Mouse (Mus musculus) cerebellum, adult (tissue): ENCODE measurements around the gene Dlgap1.

ENCODE experiments used
- ATAC-seq: cut with Nextera tagmentation; 2 replicates; pipeline ENCODE4 v1.9.2; 2017; ENCODE audit warnings: mild to moderate bottlenecking, moderate library complexity, mixed read lengths; ENCODE audit not compliant: insufficient number of reproducible peaks, low FRiP score, low TSS enrichment

The Dlgap1 gene

GRCm38 (mm10) chr17:70748476-70748830, 779.6 kb downstream of the Dlgap1 start:
- no peak for ATAC-seq

GRCm38 (mm10) chr17:70748964-70749650, 780.2 kb downstream of the Dlgap1 start:
- ATAC-seq: no peak

GRCm38 (mm10) chr17:70750236-70751160, 781.6 kb downstream of the Dlgap1 start:
- no peak for ATAC-seq

GRCm38 (mm10) chr17:70751161-70751651, 782.3 kb downstream of the Dlgap1 start:
- ATAC-seq: no peak

GRCm38 (mm10) chr17:70751676-70752075, 782.8 kb downstream of the Dlgap1 start:
- no peak for ATAC-seq

- ATAC-seq: no peak
These were observed 784.7 kb downstream of the Dlgap1 start for GRCm38 (mm10) chr17:70753444-70754032.

- no peak for ATAC-seq
These were observed 785.2 kb downstream of the Dlgap1 start for GRCm38 (mm10) chr17:70754041-70754440.

GRCm38 (mm10) chr17:70754638-70755037, 785.8 kb downstream of the Dlgap1 start:
- no peak for ATAC-seq

- no peak for ATAC-seq
These were observed 786.3 kb downstream of the Dlgap1 start for GRCm38 (mm10) chr17:70755039-70755668.

- ATAC-seq: no peak
These were observed 786.9 kb downstream of the Dlgap1 start for GRCm38 (mm10) chr17:70755669-70756263.

GRCm38 (mm10) chr17:70762001-70762400, 793.1 kb downstream of the Dlgap1 start:
- ATAC-seq: no peak

GRCm38 (mm10) chr17:70762634-70763033, 793.8 kb downstream of the Dlgap1 start:
- ATAC-seq: no peak

- ATAC-seq: no peak
These were observed 796.5 kb downstream of the Dlgap1 start for GRCm38 (mm10) chr17:70765337-70765736.

- no peak for ATAC-seq
These were observed 797.1 kb downstream of the Dlgap1 start for GRCm38 (mm10) chr17:70765976-70766375.

GRCm38 (mm10) chr17:70772120-70772899, 803.4 kb downstream of the Dlgap1 start:
- no peak for ATAC-seq

- ATAC-seq: no peak
These were observed 810.9 kb downstream of the Dlgap1 start for GRCm38 (mm10) chr17:70779770-70780169.

GRCm38 (mm10) chr17:70780726-70781689, 812.1 kb downstream of the Dlgap1 start:
- no peak for ATAC-seq

- ATAC-seq: no peak
These were observed 814.4 kb downstream of the Dlgap1 start for GRCm38 (mm10) chr17:70783273-70783672.
